Mouse (Mus musculus) forebrain, embryonic 16.5 days (tissue): Measurements from ENCODE around the gene Fibin. TPM values are rescaled to one million over a fixed set of nuclear protein-coding genes. Genes with fewer than 3 reads are reported as not detected.

Experiments
- ATAC-seq: fragments of 200-750 bp; cut with Nextera tagmentation; 2 replicates; pipeline ENCODE4 v1.8.0; 2017; ENCODE audit warnings: mild to moderate bottlenecking, moderate library complexity
- H3K27ac ChIP-seq: fragments of 300-500 bp; sonication (generic); 2 replicates; pipeline ENCODE4 v1.5.1; 2014; ENCODE audit warnings: low read length, control low read depth
- H3K27me3 ChIP-seq: fragments of 300-500 bp; sonication (generic); replicated peaks from 2 replicates; pipeline ENCODE4 v1.6.1; 2014; ENCODE audit warnings: low read length; ENCODE audit not compliant: control insufficient read depth, insufficient read depth
- H3K36me3 ChIP-seq: fragments of 300-500 bp; sonication (generic); 2 replicates; pipeline ENCODE4 v1.6.1; 2014; ENCODE audit not compliant: control insufficient read depth, insufficient read depth
- H3K4me1 ChIP-seq: fragments of 300-500 bp; sonication (generic); replicated peaks from 2 replicates; pipeline ENCODE4 v1.6.1; 2014; ENCODE audit warnings: low read length; ENCODE audit not compliant: control insufficient read depth, insufficient read depth
- H3K4me2 ChIP-seq: fragments of 300-500 bp; sonication (generic); 2 replicates; pipeline ENCODE4 v1.6.1; 2014; ENCODE audit warnings: mild to moderate bottlenecking, low read length, control low read depth
- H3K4me3 ChIP-seq: fragments of 300-500 bp; sonication (generic); replicated peaks from 2 replicates; pipeline ENCODE4 v1.5.1; 2014; ENCODE audit warnings: mild to moderate bottlenecking, low read length, control low read depth
- H3K9ac ChIP-seq: fragments of 300-500 bp; sonication (generic); replicated peaks from 2 replicates; pipeline ENCODE4 v1.6.1; 2014; ENCODE audit warnings: low read depth, low read length, control low read depth
- H3K9me3 ChIP-seq: fragments of 300-500 bp; sonication (generic); 2 replicates; pipeline ENCODE4 v1.6.1; 2016; ENCODE audit warnings: low read length; ENCODE audit not compliant: control insufficient read depth
- WGBS: fragments of 180-500 bp; shearing (Covaris S2); extraction: QIAGEN DNeasy Blood & Tissue Kit; methylation state at CpG from one replicate; pipeline ENCODE4 v1.1.7; 2014; 5-methylcytosine and 5-hydroxymethylcytosine counted together
- polyA plus RNA-seq: library from polyadenylated mRNA; unstranded; fragments of >200 nt; fragmentation: Nextera tagmentation; extraction: Ambion mirVana; gene quantifications from 2 replicates; pipeline ENCODE4 v1.2.1, GENCODE M21; 2015

Gene Fibin
- polyA plus RNA-seq, 1 experiment from 2014 or later: 2.3 TPM

GRCm38 (mm10) chr2:110316116-110316883, 46.7 kb downstream of the Fibin start:
- no peak for ATAC-seq
- no peaks in the 10 kb centered on the region for H3K36me3 ChIP-seq
- H3K9me3 ChIP-seq: no peaks in the 10 kb centered on the region
- H3K4me1 ChIP-seq: no peaks in the 10 kb centered on the region
- no peaks in the 10 kb centered on the region for H3K27me3 ChIP-seq
- no peak overlapping the region for H3K4me2 ChIP-seq
- H3K4me3 ChIP-seq: no peak overlapping the region
- H3K27ac ChIP-seq: no peak overlapping the region
- H3K9ac ChIP-seq: no peak overlapping the region
- WGBS: 45% methylated on average over 3 of the region's 3 CpGs

GRCm38 (mm10) chr2:110314509-110315155, 48.4 kb downstream of the Fibin start, which contains the start of gene Bbox1:
Gene Bbox1 (minus strand): TSS chr2:110314560.
- H3K27me3 ChIP-seq: no peaks in the 10 kb centered on the region

GRCm38 (mm10) chr2:110314074-110314473, 48.9 kb downstream of the Fibin start:
- H3K4me3 ChIP-seq: no peak overlapping the region
- no peaks in the 10 kb centered on the region for H3K27me3 ChIP-seq
- no peak overlapping the region for H3K27ac ChIP-seq
- no peak overlapping the region for H3K9ac ChIP-seq
- no peaks in the 10 kb centered on the region for H3K36me3 ChIP-seq
- H3K4me1 ChIP-seq: no peaks in the 10 kb centered on the region
- no peak overlapping the region for H3K4me2 ChIP-seq
- no peak for ATAC-seq
- WGBS: 90% methylated on average over 5 of the region's 5 CpGs
- no peaks in the 10 kb centered on the region for H3K9me3 ChIP-seq

More at GRCm38 (mm10) chr2:110314509-110315155, 48.4 kb downstream of the Fibin start, which contains the start of gene Bbox1:
- WGBS: 81% methylated on average over 6 of the region's 6 CpGs
- H3K9ac ChIP-seq: no peak within 1 kb of the TSS
- no peaks in the 10 kb centered on the region for H3K9me3 ChIP-seq
- no peak within 1 kb of the TSS for H3K27ac ChIP-seq
- H3K4me2 ChIP-seq: no peak within 1 kb of the TSS
- ATAC-seq: no peak
- no peak within 1 kb of the TSS for H3K4me3 ChIP-seq
- no peaks in the 10 kb centered on the region for H3K4me1 ChIP-seq
- H3K36me3 ChIP-seq: no peaks in the 10 kb centered on the region

GRCm38 (mm10) chr2:110313305-110313824, 49.6 kb downstream of the Fibin start:
- ATAC-seq: no peak
- no peaks in the 10 kb centered on the region for H3K9me3 ChIP-seq

More at GRCm38 (mm10) chr2:110313305-110313824, 49.6 kb downstream of the Fibin start:
- H3K4me1 ChIP-seq: no peaks in the 10 kb centered on the region
- H3K36me3 ChIP-seq: no peaks in the 10 kb centered on the region
- H3K4me2 ChIP-seq: no peak overlapping the region
- no peak overlapping the region for H3K9ac ChIP-seq
- H3K27ac ChIP-seq: no peak overlapping the region
- no peaks in the 10 kb centered on the region for H3K27me3 ChIP-seq
- 51% methylated on average over 2 of the region's 2 CpGs for WGBS
- H3K4me3 ChIP-seq: no peak overlapping the region

Other genes starting within 250 kb of the Fibin start
- 0.20 TPM in 1 of 2 replicates, not detected in the other for gene Bbox1, start 48.6 kb downstream of the Fibin start, polyA plus RNA-seq
- not detected in 2 replicates for gene Slc5a12, start 234.1 kb upstream of the Fibin start, polyA plus RNA-seq